Mouse (Mus musculus) forebrain, postnatal 0 days (tissue): ENCODE results near the gene Spz1. TPM values are rescaled to one million over a fixed set of nuclear protein-coding genes. Genes with fewer than 3 reads are reported as not detected.
"Not testable (repeated sequence)": the region's sequence is repeated elsewhere in the genome, so short reads cannot be mapped to it uniquely, and the experiment has no call there.

Experiments
- ATAC-seq: fragments of 200-750 bp; cut with Nextera tagmentation; 2 replicates; pipeline ENCODE4 v1.8.0; 2017; ENCODE audit warnings: mild to moderate bottlenecking, moderate library complexity
- DNase-seq: peaks from one replicate; pipeline ENCODE4 v3.0.0-alpha.2; 2015
- H3K27ac ChIP-seq: fragments of 300-500 bp; sonication (generic); 2 replicates; pipeline ENCODE4 v1.5.1; 2014; ENCODE audit warnings: low read depth, mild to moderate bottlenecking, antibody characterized with exemption, low read length, moderate library complexity, mixed read lengths
- H3K27me3 ChIP-seq: fragments of 300-500 bp; sonication (generic); 2 replicates; pipeline ENCODE4 v1.6.1; 2014; ENCODE audit warnings: mild to moderate bottlenecking, low read length, mixed read lengths; ENCODE audit not compliant: insufficient read depth
- H3K36me3 ChIP-seq: fragments of 300-500 bp; sonication (generic); 2 replicates; pipeline ENCODE4 v1.6.1; 2014; ENCODE audit warnings: mild to moderate bottlenecking, moderate library complexity; ENCODE audit not compliant: insufficient read depth
- H3K4me1 ChIP-seq: fragments of 300-500 bp; sonication (generic); 2 replicates; pipeline ENCODE4 v1.6.1; 2014; ENCODE audit warnings: antibody characterized with exemption; ENCODE audit not compliant: insufficient read depth
- H3K4me2 ChIP-seq: fragments of 300-500 bp; sonication (generic); 2 replicates; pipeline ENCODE4 v1.6.1; 2014; ENCODE audit warnings: low read depth, mild to moderate bottlenecking, moderate library complexity
- H3K4me3 ChIP-seq: fragments of 300-500 bp; sonication (generic); 2 replicates; pipeline ENCODE4 v1.5.1; 2014; ENCODE audit warnings: low read depth, low read length, mixed read lengths
- H3K9ac ChIP-seq: fragments of 300-500 bp; sonication (generic); 2 replicates; pipeline ENCODE4 v1.6.1; 2014; ENCODE audit warnings: mild to moderate bottlenecking
- H3K9me3 ChIP-seq: fragments of 300-500 bp; sonication (generic); 2 replicates; pipeline ENCODE4 v1.6.1; 2016; ENCODE audit warnings: low read length
- CTCF ChIP-seq: sonication (generic); IDR thresholded peaks from 2 replicates; pipeline ENCODE4 v1.5.1; 2016; ENCODE audit warnings: antibody characterized with exemption, control low read depth, low read depth
- WGBS: fragments of 180-500 bp; shearing (Covaris S2); extraction: QIAGEN DNeasy Blood & Tissue Kit; methylation state at CpG from one replicate; pipeline ENCODE4 v1.1.7; 2014; 5-methylcytosine and 5-hydroxymethylcytosine counted together
- polyA plus RNA-seq: library from polyadenylated mRNA; unstranded; fragments of >200 nt; fragmentation: Nextera tagmentation; extraction: Ambion mirVana; gene quantifications from 2 replicates; pipeline ENCODE4 v1.2.1, GENCODE M21; 2015
- total RNA-seq: library from RNA; depleted of rRNA; stranded (reverse); fragments of >200 nt; gene quantifications from 2 replicates; pipeline ENCODE4 v1.2.3, GENCODE M21; 2014

The Spz1 gene
- total and polyA plus RNA-seq, 2 experiments from 2014 or later = not detected

- no peaks in the 10 kb centered on the region for H3K27me3 ChIP-seq
- peak within 1 kb of the TSS; percentile 78 for H3K9ac ChIP-seq
- DNase-seq (peak; percentile 95), ATAC-seq (peak; percentile 97)
- H3K9me3 ChIP-seq = no peaks in the 10 kb centered on the region
- H3K4me1 ChIP-seq = 0 out of 2 replicates have a peak, but pooled peaks cover 11% of the 10 kb centered on the region
- no peaks in the 10 kb centered on the region for H3K36me3 ChIP-seq
- H3K27ac ChIP-seq = peak within 1 kb of the TSS; percentile 81
- H3K4me3 ChIP-seq = peak within 1 kb of the TSS; percentile 93
- peak; percentile 37 for TF ChIP-seq CTCF
- WGBS = under 1% methylated on average over 55 of the region's 55 CpGs
- H3K4me2 ChIP-seq = peak within 1 kb of the TSS; percentile 92
Measured at GRCm38 (mm10) chr13:92610311-92611221, 34.6 kb upstream of the Spz1 start, which contains the start of gene Serinc5. TSS of gene Serinc5 (plus strand) at chr13:92611091.

GRCm38 (mm10) chr13:92609486-92610310, 33.7 kb upstream of the Spz1 start:
- Histone ChIP-seq H3K27me3 (no peaks in the 10 kb centered on the region), H3K36me3 (no peaks in the 10 kb centered on the region), H3K27ac (peak overlapping the region; percentile 81; the same call in 1 of the 2 replicates), H3K4me1 (0 out of 2 replicates have a peak, but pooled peaks cover 11% of the 10 kb centered on the region), H3K4me2 (peak overlapping the region; percentile 92), H3K4me3 (peak overlapping the region; percentile 93), H3K9ac (no peak overlapping the region), H3K9me3 (no peaks in the 10 kb centered on the region)
- TF ChIP-seq CTCF = no peak
- ATAC-seq = no peak
- 11% methylated on average over 13 of the region's 13 CpGs for WGBS
- no peak for DNase-seq

GRCm38 (mm10) chr13:92605306-92605705, 29.3 kb upstream of the Spz1 start:
- H3K9me3 ChIP-seq, H3K36me3 ChIP-seq, H3K27ac ChIP-seq, H3K27me3 ChIP-seq, H3K4me3 ChIP-seq, DNase-seq, H3K4me2 ChIP-seq, ATAC-seq, H3K4me1 ChIP-seq, H3K9ac ChIP-seq: not testable (repeated sequence)
- WGBS = 87% methylated on average over 4 of the region's 4 CpGs

DNA sequence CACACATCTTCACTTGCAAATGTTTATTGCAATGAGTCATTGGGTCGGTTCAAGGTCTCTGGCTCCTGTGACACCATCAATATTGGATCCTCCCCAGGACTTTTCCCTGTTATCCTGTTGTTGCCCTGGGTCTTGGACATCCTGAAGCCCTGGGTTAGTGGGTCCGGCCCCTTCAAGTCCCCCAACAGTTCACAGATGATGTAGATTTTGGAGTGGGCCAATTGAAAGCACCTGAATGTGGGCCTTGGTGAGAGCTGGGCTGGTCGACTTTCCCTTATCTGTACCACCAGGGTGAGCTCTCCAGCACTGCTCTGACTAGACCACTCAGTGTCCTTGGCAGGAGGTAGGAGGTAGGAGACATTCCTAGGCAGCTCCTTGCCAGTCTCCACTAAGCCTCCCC, 19.5 kb upstream of the Spz1 start:
- Histone ChIP-seq H3K36me3 (no peaks in the 10 kb centered on the region), H3K4me1 (0 out of 2 replicates have a peak, but pooled peaks cover 10% of the 10 kb centered on the region), H3K9me3 (no peaks in the 10 kb centered on the region), H3K27ac (no peak overlapping the region), H3K9ac (no peak overlapping the region), H3K27me3 (no peaks in the 10 kb centered on the region), H3K4me2 (no peak overlapping the region), H3K4me3 (no peak overlapping the region)
- ATAC-seq = no peak
- no peak for TF ChIP-seq CTCF
- WGBS = 72% methylated on average over 3 of the region's 3 CpGs
- no peak for DNase-seq

DNA sequence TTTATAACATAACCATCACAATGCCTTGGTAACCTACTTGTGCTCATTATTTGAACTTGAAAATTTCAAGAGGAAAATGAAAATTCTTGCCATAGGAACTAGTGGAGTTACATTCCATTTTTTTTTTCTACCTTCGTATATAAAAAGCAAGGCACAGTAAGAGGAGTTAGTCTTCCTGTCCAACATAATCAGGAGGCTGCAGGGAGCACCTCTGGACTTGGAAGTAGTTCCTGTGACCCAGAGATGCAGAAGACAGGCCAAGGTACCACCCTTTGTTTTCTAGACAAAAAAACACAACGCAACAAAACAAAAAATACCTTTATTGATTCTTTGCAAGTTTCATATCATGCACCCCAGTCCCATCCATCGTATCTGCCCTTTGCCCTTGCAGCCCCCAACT, 18.9 kb upstream of the Spz1 start:
- DNase-seq = no peak
- Histone ChIP-seq H3K4me3 (no peak overlapping the region), H3K27me3 (no peaks in the 10 kb centered on the region), H3K36me3 (no peaks in the 10 kb centered on the region), H3K4me1 (0 out of 2 replicates have a peak, but pooled peaks cover 10% of the 10 kb centered on the region), H3K9me3 (no peaks in the 10 kb centered on the region), H3K27ac (no peak overlapping the region), H3K9ac (no peak overlapping the region), H3K4me2 (no peak overlapping the region)
- no peak for TF ChIP-seq CTCF
- 74% methylated on average over 3 of the region's 3 CpGs for WGBS
- no peak for ATAC-seq

- ATAC-seq (peak; percentile 48), DNase-seq (no peak)
- Histone ChIP-seq H3K36me3 (no peaks in the 10 kb centered on the region), H3K4me2 (no peak overlapping the region), H3K27me3 (no peaks in the 10 kb centered on the region), H3K27ac (no peak overlapping the region), H3K4me3 (no peak overlapping the region), H3K9me3 (no peaks in the 10 kb centered on the region), H3K9ac (no peak overlapping the region), H3K4me1 (0 out of 2 replicates have a peak, but pooled peaks cover 10% of the 10 kb centered on the region)
- TF ChIP-seq CTCF = no peak
- WGBS = 19% methylated on average over 6 of the region's 6 CpGs
Measured at GRCm38 (mm10) chr13:92594481-92594880, 18.5 kb upstream of the Spz1 start.
